In the genomic region with DNA sequence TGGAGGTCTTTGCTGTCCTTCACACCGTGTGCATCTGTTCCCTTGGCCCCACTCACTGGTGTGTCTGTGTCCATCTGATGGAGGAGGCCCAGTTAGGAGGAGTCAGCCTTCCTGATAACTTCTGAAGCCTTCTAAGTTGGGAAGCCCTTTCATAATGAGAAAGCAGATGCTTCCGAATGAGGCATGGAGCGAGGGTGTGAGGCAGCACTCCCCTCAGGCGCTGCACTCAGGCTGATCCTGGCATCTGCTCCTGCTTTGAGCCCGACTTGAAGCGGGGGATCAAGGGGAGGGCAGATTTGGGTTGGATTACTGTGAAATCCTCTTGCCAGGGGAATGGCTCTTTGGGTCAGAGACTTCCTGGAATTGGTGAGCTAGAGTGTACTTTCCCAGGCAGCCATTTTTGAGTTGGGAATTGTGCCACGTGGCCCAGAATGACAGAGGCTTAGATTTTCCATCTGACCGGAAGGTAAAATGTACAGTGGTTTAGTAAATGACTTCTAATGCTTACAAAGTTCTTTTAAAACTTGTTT, we compare ENCODE assay signal across 24 mouse cellular contexts. TPM values are rescaled to one million over a fixed set of nuclear protein-coding genes. Genes with fewer than 3 reads are reported as not detected.
DNase-seq lines count a peak whose midpoint lies in the region; ATAC-seq and TF ChIP-seq lines count a peak whose summit lies in the region.
"Had no signal": no experiment of that assay in that cellular context is flagged by ENCODE, and none has a peak within 500 bp of the region (broad histone marks: within the 10 kb centered on the region; RNA-seq: fewer than 3 reads in every experiment).

No protein-coding gene starts in this region.

- no peaks in the 10 kb centered on the region for H3K27me3 ChIP-seq in hindbrain, postnatal 0 days (ENCODE audit: insufficient read depth, low read length)
- H3K27me3 ChIP-seq in hindbrain, embryonic 13.5 days, result no peaks in the 10 kb centered on the region
- H3K27me3 ChIP-seq in embryonic facial prominence, embryonic 14.5 days (replicated peaks; ENCODE audit: control insufficient read depth, insufficient read depth, low read length), result no peaks in the 10 kb centered on the region
- H3K27me3 ChIP-seq: intestine, embryonic 15.5 days had no signal

- H3K4me3 ChIP-seq in hindbrain, postnatal 0 days (ENCODE audit: low read length), result no peak overlapping the region
- no peak overlapping the region for H3K4me3 ChIP-seq in hindbrain, embryonic 13.5 days
- no peak overlapping the region for H3K4me3 ChIP-seq in embryonic facial prominence, embryonic 14.5 days (ENCODE audit: low read depth, low read length)
- H3K4me3 ChIP-seq: hindbrain, embryonic 10.5 days; intestine, embryonic 15.5 days; left cerebral cortex, adult 2 months; liver, embryonic 13.5 days had no signal

- H3K9me3 ChIP-seq in hindbrain, postnatal 0 days (ENCODE audit: low read length), result no peaks in the 10 kb centered on the region
- H3K9me3 ChIP-seq in hindbrain, embryonic 13.5 days, result no peaks in the 10 kb centered on the region
- no peaks in the 10 kb centered on the region for H3K9me3 ChIP-seq in embryonic facial prominence, embryonic 14.5 days (ENCODE audit: control insufficient read depth, low read length)
- H3K9me3 ChIP-seq: hindbrain, embryonic 10.5 days; intestine, embryonic 15.5 days; liver, embryonic 13.5 days had no signal

- WGBS in hindbrain, postnatal 0 days, result 55% methylated on average over 8 of the region's 8 CpGs
- 73% methylated on average over 8 of the region's 8 CpGs for WGBS in hindbrain, embryonic 13.5 days
- 44% methylated on average over 8 of the region's 8 CpGs for WGBS in embryonic facial prominence, embryonic 14.5 days

- no peak overlapping the region for H3K9ac ChIP-seq in hindbrain, postnatal 0 days (replicated peaks; ENCODE audit: low read length)
- H3K9ac ChIP-seq in hindbrain, embryonic 13.5 days, result no peak overlapping the region
- no peak overlapping the region for H3K9ac ChIP-seq in embryonic facial prominence, embryonic 14.5 days (ENCODE audit: low read depth, low read length)
- H3K9ac ChIP-seq: intestine, embryonic 15.5 days; liver, embryonic 13.5 days had no signal

- TF ChIP-seq CTCF in hindbrain, postnatal 0 days (IDR thresholded peaks at IDR 0.05; ENCODE audit: low read depth), result no peak

- no peak overlapping the region for H3K27ac ChIP-seq in hindbrain, postnatal 0 days
- no peak overlapping the region for H3K27ac ChIP-seq in hindbrain, embryonic 13.5 days
- no peak overlapping the region for H3K27ac ChIP-seq in embryonic facial prominence, embryonic 14.5 days (replicated peaks; ENCODE audit: low read depth, low read length)
- H3K27ac ChIP-seq: hindbrain, embryonic 10.5 days; intestine, embryonic 15.5 days; left cerebral cortex, adult 2 months; liver, embryonic 13.5 days had no signal

- H3K4me2 ChIP-seq in hindbrain, postnatal 0 days (ENCODE audit: low read depth, low read length), result no peak overlapping the region
- no peak overlapping the region for H3K4me2 ChIP-seq in hindbrain, embryonic 13.5 days
- H3K4me2 ChIP-seq in embryonic facial prominence, embryonic 14.5 days (ENCODE audit: low read depth, low read length), result no peak overlapping the region
- H3K4me2 ChIP-seq: intestine, embryonic 15.5 days; liver, embryonic 13.5 days had no signal

- no peaks in the 10 kb centered on the region; the same call in 1 of the 2 replicates for H3K4me1 ChIP-seq in hindbrain, postnatal 0 days (ENCODE audit: insufficient read depth, low read length)
- no peaks in the 10 kb centered on the region for H3K4me1 ChIP-seq in hindbrain, embryonic 13.5 days (replicated peaks)
- H3K4me1 ChIP-seq in embryonic facial prominence, embryonic 14.5 days (ENCODE audit: control insufficient read depth, insufficient read depth, low read length), result no peaks in the 10 kb centered on the region; the same call in 1 of the 2 replicates
- H3K4me1 ChIP-seq: hindbrain, embryonic 10.5 days; intestine, embryonic 15.5 days; liver, embryonic 13.5 days had no signal

- no peaks in the 10 kb centered on the region for H3K36me3 ChIP-seq in hindbrain, postnatal 0 days (ENCODE audit: insufficient read depth, low read length)
- no peaks in the 10 kb centered on the region for H3K36me3 ChIP-seq in hindbrain, embryonic 13.5 days
- H3K36me3 ChIP-seq in embryonic facial prominence, embryonic 14.5 days (ENCODE audit: control insufficient read depth, insufficient read depth, low read length), result no peaks in the 10 kb centered on the region
- H3K36me3 ChIP-seq: hindbrain, embryonic 10.5 days; intestine, embryonic 15.5 days; liver, embryonic 13.5 days had no signal

- peak; percentile 25 for DNase-seq in hindbrain, postnatal 0 days (ENCODE audit: low spot score)
- peak; percentile 21 for DNase-seq in Muller cell, postnatal 12 days (ENCODE audit: inconsistent ontology term)
- DNase-seq in adipocyte (ENCODE audit: low spot score), result peak; percentile 68
- peak; percentile 66 for DNase-seq in embryonic facial prominence, embryonic 14.5 days (ENCODE audit: low spot score)
- DNase-seq in right cerebral cortex, postnatal 14 days, result no peak
- DNase-seq in gastrocnemius, postnatal 25 days, result no peak
- DNase-seq: adrenal gland, postnatal 25 days; B cell, adult 2 months; cerebellum, adult 8-10 months; heart, postnatal 14 days; kidney, adult 9 months; kidney, postnatal 10 days; liver, embryonic 13.5 days; lung, adult 18-20 months; midbrain, embryonic 14.5 days; thymus, adult 2 months; thymus, postnatal 36 days had no signal

- ATAC-seq in hindbrain, postnatal 0 days, result no peak
- no peak for ATAC-seq in hindbrain, embryonic 13.5 days (ENCODE audit: low FRiP score)
- ATAC-seq in embryonic facial prominence, embryonic 14.5 days (ENCODE audit: low read depth), result no peak; the same call in 1 of the 2 replicates
- ATAC-seq: forebrain, embryonic 14.5 days; hindbrain, embryonic 16.5 days; intestine, embryonic 15.5 days; lung, postnatal 0 days had no signal

RNA-seq across cellular contexts. Expression of gene Grhl1, which starts 27.3 kb away (rescaled TPM):
- total RNA-seq in hindbrain, postnatal 0 days (2014; rRNA removed), result 1.3 and 1.5 TPM in 2 replicates
- 1.2 and 1.4 TPM in 2 replicates for polyA plus RNA-seq in hindbrain, postnatal 0 days (2015; fragmentation: Nextera tagmentation; extraction: Ambion mirVana)
- 0.78 and 1.0 TPM in 2 replicates for polyA plus RNA-seq in hindbrain, embryonic 13.5 days (2015; fragmentation: Nextera tagmentation; extraction: Ambion mirVana)
- 11.5 and 12.0 TPM in 2 replicates for polyA plus RNA-seq in embryonic facial prominence, embryonic 14.5 days (2014; fragmentation: Nextera tagmentation; extraction: Ambion mirVana)
- total RNA-seq in gastrocnemius, postnatal 25 days (2021), result under 1 TPM; 0.15 to 0.29 TPM

RNA-seq across cellular contexts. Expression of gene Klf11, which starts 51.6 kb away (rescaled TPM):
- total RNA-seq in hindbrain, postnatal 0 days (2014; rRNA removed), result 28.2 and 28.3 TPM in 2 replicates
- polyA plus RNA-seq in hindbrain, postnatal 0 days (2015; fragmentation: Nextera tagmentation; extraction: Ambion mirVana), result 18.0 and 20.4 TPM in 2 replicates
- 15.9 and 17.6 TPM in 2 replicates for polyA plus RNA-seq in hindbrain, embryonic 13.5 days (2015; fragmentation: Nextera tagmentation; extraction: Ambion mirVana)
- polyA plus RNA-seq in embryonic facial prominence, embryonic 14.5 days (2014; fragmentation: Nextera tagmentation; extraction: Ambion mirVana), result 12.1 and 16.3 TPM in 2 replicates
- total RNA-seq in gastrocnemius, postnatal 25 days (2021), result 1 to 10 TPM; 4.8 to 6.9 TPM

Comparison
In these comparisons a context has a peak if more than half of its experiments do, and no peak if none do; other contexts are left out.
1. DNase-seq: peak in hindbrain, postnatal 0 days (single experiment), Muller cell, postnatal 12 days (single experiment), adipocyte (single experiment) and embryonic facial prominence, embryonic 14.5 days (single experiment); none in right cerebral cortex, postnatal 14 days (single experiment) and gastrocnemius, postnatal 25 days (single experiment).